Mouse (Mus musculus) megakaryocyte, embryonic 14.5 days (primary cell): ENCODE data around the gene Zfp273. TPM values are rescaled to one million over a fixed set of nuclear protein-coding genes. Genes with fewer than 3 reads are reported as not detected.
"Not testable (repeated sequence)": the region's sequence is repeated elsewhere in the genome, so short reads cannot be mapped to it uniquely, and the experiment has no call there.

Source experiments
- H3K27me3 ChIP-seq: replicated peaks from 2 replicates; pipeline ENCODE3; 2012; ENCODE audit warnings: inconsistent platforms
- H3K36me3 ChIP-seq: replicated peaks from 2 replicates; pipeline ENCODE3; 2012; ENCODE audit warnings: low read length, inconsistent platforms, mixed read lengths
- H3K4me1 ChIP-seq: 2 replicates; pipeline ENCODE4 v1.6.1; 2012; ENCODE audit warnings: inconsistent platforms
- H3K4me3 ChIP-seq: replicated peaks from 2 replicates; pipeline ENCODE3; 2012; ENCODE audit warnings: moderate library complexity, mild to moderate bottlenecking, inconsistent platforms
- H3K9me3 ChIP-seq: 2 replicates; pipeline ENCODE4 v1.6.1; 2012; ENCODE audit warnings: inconsistent platforms
- FLI1 ChIP-seq: IDR thresholded peaks from 2 replicates; pipeline ENCODE4 v1.6.1; 2012; ENCODE audit warnings: low read length, inconsistent platforms, mixed read lengths
- GATA1 ChIP-seq: IDR thresholded peaks from 3 replicates; pipeline ENCODE4 v1.6.1; 2012; ENCODE audit warnings: mixed read lengths, low read length, inconsistent platforms, borderline replicate concordance
- polyA plus RNA-seq: library from polyadenylated mRNA; stranded (reverse); fragments of >175 nt; gene quantifications from 2 replicates; pipeline ENCODE4 v1.2.3, GENCODE M21; 2012; ENCODE audit warnings: low replicate concordance; ENCODE audit not compliant: insufficient read depth

The Zfp273 gene
- polyA plus RNA-seq, 1 experiment = not detected

DNA sequence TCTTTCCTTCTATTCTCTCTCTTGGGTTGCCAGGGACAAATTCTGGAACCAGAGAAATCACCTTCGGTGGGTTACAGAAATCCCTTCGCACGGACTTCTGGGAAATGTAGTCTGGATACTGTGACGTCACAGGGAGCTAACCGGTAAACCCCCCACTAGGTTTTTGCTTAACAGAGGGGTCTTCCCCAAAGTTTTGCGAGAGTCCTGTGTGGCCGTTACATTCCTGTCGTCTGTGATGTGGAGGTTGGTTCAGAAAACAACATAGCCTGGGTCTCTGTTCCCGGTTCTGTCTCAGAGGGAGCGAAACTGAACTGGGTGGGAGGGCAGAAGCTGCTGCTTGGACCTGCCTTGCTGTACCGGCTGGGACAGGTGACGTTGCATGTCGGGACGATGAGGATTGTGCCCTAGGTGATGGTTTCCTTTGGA lies 17.4 kb downstream of the Zfp273 start, which contains the start of gene Gm10037:
Gm10037 (plus strand) TSS at position 196 of the 426 bp plus-strand sequence.
- Histone ChIP-seq H3K4me3 (peak within 1 kb of the TSS; percentile 38), H3K36me3 (peaks cover 5% of the 10 kb centered on the region), H3K4me1 (no peaks in the 10 kb centered on the region), H3K27me3 (no peaks in the 10 kb centered on the region), H3K9me3 (peaks cover 10% of the 10 kb centered on the region)
- TF ChIP-seq FLI1 (no peak), GATA1 (no peak)

DNA sequence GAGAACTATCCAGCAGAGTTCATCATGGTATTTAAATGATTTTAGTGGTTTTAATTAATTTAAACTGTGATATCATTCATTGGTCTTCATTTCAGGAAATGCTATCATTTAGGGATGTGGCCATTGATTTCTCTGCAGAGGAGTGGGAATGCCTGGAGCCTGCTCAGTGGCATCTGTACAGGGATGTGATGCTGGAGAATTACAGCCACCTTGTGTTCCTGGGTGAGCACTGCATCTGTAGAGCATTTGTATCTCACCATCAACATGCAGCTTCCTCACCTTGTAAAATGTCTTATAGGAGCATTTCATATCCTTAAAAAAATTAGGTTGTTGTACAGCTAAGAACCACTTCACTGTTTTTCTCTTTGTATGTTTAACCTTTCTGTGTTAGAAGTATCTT lies 19.6 kb downstream of the Zfp273 start:
- not testable (repeated sequence) for H3K36me3 ChIP-seq, H3K27me3 ChIP-seq, H3K4me3 ChIP-seq, H3K9me3 ChIP-seq, H3K4me1 ChIP-seq

DNA sequence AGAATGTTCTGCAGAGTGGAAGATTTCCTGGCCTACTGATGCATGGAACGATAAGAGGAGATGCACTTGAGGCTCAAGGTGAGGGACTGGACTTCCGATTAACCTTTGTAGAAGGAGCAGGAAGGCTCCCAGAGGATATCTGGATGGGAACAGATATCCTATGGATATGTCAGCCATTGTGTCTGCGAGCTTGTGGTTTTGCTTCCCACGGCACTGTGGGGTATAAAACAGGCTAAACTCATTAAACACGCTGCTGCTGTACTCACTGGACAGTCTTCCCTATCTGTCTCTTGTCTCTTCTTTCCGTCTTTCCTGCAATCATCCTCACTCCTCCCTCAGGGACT lies 30.2 kb downstream of the Zfp273 start:
- peak overlapping the region; percentile 88 for H3K4me3 ChIP-seq
- peaks cover 11% of the 10 kb centered on the region for H3K4me1 ChIP-seq
- TF ChIP-seq GATA1 = no peak
- no peak for TF ChIP-seq FLI1
- no peaks in the 10 kb centered on the region for H3K36me3 ChIP-seq
- no peaks in the 10 kb centered on the region for H3K9me3 ChIP-seq
- no peaks in the 10 kb centered on the region for H3K27me3 ChIP-seq

DNA sequence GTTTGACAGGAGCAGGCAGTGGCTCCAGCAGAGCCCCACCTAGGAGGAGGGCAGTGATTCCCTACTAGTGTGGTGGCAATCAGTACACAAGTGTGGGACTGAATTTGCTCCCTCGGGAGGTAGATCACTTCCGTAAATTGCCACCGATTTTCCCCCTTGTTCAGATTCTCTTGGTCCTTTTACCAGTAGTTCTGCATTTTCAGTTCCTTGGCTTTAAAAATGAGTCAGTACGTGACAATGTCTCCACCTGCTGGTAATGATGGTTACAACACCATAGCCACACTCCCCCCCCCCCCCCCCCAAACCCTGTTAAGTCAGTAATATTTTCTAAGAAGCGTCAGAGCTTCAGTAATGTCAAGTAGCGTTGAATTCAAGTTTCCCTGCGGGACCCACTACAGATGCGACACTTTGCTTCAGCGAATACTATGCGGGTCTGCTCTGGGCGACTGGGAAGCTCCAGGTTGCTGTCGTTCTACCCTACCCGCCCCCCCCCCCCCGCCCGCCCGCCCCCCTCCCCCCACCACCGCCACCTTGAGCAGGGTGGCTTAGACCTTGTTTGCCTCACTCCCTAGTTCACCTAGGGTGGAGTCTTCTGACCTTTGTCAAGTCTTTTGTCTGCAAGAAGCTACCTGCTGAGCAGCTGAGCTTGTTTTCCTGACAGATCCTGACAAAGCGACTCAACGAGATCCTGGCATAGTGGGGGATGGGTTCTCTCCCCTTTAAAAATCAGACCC lies 30.7 kb downstream of the Zfp273 start:
- H3K4me3 ChIP-seq = peak overlapping the region; percentile 89
- H3K36me3 ChIP-seq = no peaks in the 10 kb centered on the region
- H3K27me3 ChIP-seq = no peaks in the 10 kb centered on the region
- peaks cover 11% of the 10 kb centered on the region for H3K4me1 ChIP-seq
- TF ChIP-seq FLI1 = no peak
- no peak for TF ChIP-seq GATA1
- no peaks in the 10 kb centered on the region for H3K9me3 ChIP-seq

DNA sequence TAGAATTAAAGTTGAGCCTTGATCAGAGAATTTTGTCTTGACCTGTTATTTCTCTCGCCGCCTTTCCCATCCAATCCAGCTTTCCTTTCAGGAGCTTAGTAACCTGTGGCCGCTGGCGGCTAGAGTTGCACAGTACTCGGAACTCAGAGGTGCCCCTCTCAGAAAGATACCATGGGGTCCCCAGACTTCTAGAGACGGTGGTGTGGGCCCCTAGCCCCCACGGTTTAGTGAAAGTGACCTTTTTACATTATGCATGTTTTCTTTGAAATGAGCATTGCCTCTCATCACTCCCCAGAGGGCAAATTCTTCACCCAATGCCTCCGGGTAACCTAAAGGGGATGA lies 31.3 kb downstream of the Zfp273 start:
- Histone ChIP-seq H3K27me3 (no peaks in the 10 kb centered on the region), H3K36me3 (no peaks in the 10 kb centered on the region), H3K9me3 (no peaks in the 10 kb centered on the region), H3K4me3 (peak overlapping the region; percentile 89), H3K4me1 (peaks cover 11% of the 10 kb centered on the region)
- TF ChIP-seq GATA1 (no peak), FLI1 (no peak)

DNA sequence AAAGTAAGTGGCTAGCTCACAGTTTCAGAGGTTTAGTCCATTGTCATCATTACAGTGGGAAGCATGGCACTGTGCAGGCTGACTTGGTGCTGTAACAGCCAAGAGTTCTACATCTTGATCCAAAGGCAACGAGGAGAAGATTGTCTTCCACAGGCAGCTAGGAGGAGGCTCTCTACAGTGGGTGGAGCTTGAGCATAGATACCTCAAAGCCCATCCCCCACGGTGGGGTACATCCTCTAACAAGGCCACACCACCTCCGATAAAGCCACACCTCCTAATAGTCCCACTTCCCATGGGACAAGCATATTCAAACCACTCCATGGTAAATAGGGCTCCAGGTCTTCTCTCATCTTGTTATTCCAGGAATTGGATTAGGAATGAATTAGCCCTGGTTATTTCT lies 36.8 kb downstream of the Zfp273 start:
- H3K27me3 ChIP-seq = no peaks in the 10 kb centered on the region
- H3K36me3 ChIP-seq = no peaks in the 10 kb centered on the region
- peaks cover 5% of the 10 kb centered on the region; the same call in 1 of the 2 replicates for H3K9me3 ChIP-seq
- no peaks in the 10 kb centered on the region for H3K4me1 ChIP-seq
- TF ChIP-seq FLI1 = no peak
- TF ChIP-seq GATA1 = no peak
- no peak overlapping the region for H3K4me3 ChIP-seq

DNA sequence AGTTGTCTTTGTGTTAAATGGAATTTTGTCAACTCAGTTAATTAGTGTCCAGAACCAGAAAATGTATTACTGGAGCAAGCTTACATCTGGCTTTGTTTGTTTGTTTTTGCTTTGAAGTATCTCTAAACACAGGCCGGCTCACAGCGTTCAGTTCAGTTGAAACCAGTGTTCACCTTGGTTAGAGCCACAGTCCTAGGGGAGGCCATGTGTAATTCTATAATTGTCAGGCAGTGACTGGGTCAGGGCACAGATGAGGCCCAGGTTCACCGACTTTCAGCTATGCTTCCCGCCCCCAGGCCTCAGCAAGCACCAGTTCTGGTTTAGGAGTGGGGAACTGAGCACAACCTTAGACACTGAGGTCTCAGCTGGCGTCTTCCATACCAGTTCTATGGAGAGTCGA lies 39.6 kb downstream of the Zfp273 start:
- Histone ChIP-seq H3K4me1 (no peaks in the 10 kb centered on the region), H3K4me3 (no peak overlapping the region), H3K27me3 (no peaks in the 10 kb centered on the region), H3K36me3 (no peaks in the 10 kb centered on the region), H3K9me3 (peaks cover 9% of the 10 kb centered on the region; the same call in 1 of the 2 replicates)
- no peak for TF ChIP-seq FLI1
- no peak for TF ChIP-seq GATA1

DNA sequence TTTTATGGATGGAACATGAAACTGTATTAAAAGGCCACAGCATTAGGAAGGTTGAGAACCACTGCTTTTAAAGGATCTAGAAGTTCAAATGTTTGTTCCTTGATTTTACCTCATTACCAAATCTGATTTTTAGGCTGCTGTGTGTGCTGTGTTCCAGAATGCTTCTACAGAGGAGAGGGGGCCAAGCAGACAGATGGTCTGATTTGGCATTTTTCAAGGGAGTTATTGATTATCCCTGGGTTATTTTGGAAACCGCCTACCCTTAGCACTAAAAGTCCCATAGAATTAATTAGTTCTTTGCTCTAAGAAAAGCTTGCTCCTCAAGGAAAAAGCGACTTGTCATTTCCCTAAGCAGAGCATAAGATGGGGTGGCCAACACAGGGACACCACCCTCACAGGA lies 40.4 kb downstream of the Zfp273 start:
- Histone ChIP-seq H3K4me3 (no peak overlapping the region), H3K9me3 (peaks cover 9% of the 10 kb centered on the region; the same call in 1 of the 2 replicates), H3K4me1 (no peaks in the 10 kb centered on the region), H3K36me3 (no peaks in the 10 kb centered on the region), H3K27me3 (no peaks in the 10 kb centered on the region)
- no peak for TF ChIP-seq FLI1
- no peak for TF ChIP-seq GATA1

DNA sequence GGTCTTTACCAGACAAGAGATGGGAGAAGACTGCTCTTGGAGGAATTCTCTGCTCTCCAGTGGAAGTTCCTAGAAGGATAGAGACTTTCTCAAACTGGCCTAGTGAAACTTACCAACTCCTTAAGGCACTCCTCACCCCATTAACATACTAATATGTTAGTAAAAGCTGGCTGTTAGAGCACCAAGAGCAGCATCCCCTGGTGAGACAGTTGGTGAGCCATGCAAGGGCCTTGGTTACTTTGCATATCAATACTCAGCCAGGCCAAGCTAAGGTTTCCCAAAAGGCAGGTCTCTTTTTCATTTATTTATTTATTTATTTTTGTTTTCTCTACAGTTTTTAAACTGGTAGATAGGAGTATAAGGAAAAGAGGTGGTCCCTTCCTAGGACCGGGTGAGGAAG lies 43.8 kb downstream of the Zfp273 start:
- TF ChIP-seq FLI1 = no peak
- H3K4me3 ChIP-seq = no peak overlapping the region
- peaks cover 20% of the 10 kb centered on the region for H3K9me3 ChIP-seq
- no peaks in the 10 kb centered on the region for H3K4me1 ChIP-seq
- no peaks in the 10 kb centered on the region for H3K36me3 ChIP-seq
- H3K27me3 ChIP-seq = no peaks in the 10 kb centered on the region

DNA sequence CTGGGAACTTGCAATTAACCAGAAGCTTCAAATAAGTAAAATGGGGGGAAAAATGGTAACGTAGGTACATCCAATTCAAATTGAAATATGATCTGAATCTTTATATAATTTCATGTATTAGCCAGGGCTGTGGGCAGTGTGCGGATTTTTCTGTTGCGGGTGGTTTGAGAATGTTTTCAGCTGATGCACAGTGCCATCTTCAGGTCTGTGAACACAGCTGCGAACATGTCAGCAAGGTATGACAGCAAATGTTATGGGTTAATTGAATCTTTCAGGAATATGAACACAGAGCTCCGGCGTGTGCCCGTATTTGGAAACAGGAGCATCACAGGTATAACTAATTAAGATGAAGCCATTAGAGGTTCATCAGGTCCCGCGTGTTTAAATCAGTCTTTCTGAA lies 49.0 kb downstream of the Zfp273 start:
- Histone ChIP-seq H3K4me1 (no peaks in the 10 kb centered on the region), H3K9me3 (peaks cover 18% of the 10 kb centered on the region), H3K27me3 (no peaks in the 10 kb centered on the region), H3K36me3 (no peaks in the 10 kb centered on the region), H3K4me3 (no peak overlapping the region)
- TF ChIP-seq FLI1 = no peak
- TF ChIP-seq GATA1 = no peak

DNA sequence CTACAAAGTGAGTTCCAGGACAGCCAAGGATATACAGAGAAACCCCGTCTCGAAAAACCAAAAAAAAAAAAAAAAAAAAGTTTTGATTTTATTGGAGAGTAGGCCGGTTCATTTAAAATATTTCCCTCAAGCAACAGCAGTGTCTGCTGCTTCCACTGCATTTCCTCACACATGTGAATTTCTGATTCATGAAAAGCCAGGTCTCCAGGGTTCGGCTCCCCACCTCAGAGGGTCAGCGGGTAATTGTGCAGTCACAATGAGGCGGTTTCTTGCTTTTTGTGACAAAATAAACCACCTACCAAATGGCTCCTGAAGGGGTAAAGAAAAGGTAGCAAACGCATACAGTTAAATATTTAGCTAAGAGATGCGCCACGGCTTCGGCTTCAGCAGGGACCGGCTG lies 49.5 kb downstream of the Zfp273 start, which contains the start of gene BC048507:
BC048507 (plus strand) TSS at position 301 of the 400 bp plus-strand sequence.
- Histone ChIP-seq H3K27me3 (no peaks in the 10 kb centered on the region), H3K4me1 (no peaks in the 10 kb centered on the region), H3K4me3 (no peak within 1 kb of the TSS), H3K9me3 (peaks cover 18% of the 10 kb centered on the region), H3K36me3 (no peaks in the 10 kb centered on the region)
- TF ChIP-seq FLI1 (no peak), GATA1 (no peak)
